ENCODE assay signal across 26 mouse cellular contexts in genomic region chr6:74604916-74605315, GRCm38 (mm10).
"Had no signal": no experiment of that assay in that cellular context is flagged by ENCODE, and none has a peak within 500 bp of the region (broad histone marks: within the 10 kb centered on the region; RNA-seq: fewer than 3 reads in every experiment).

No protein-coding gene starts in this region.

- H3K4me3 ChIP-seq: embryonic facial prominence, embryonic 10.5 days; embryonic facial prominence, embryonic 12.5 days; embryonic facial prominence, embryonic 13.5 days; embryonic facial prominence, embryonic 15.5 days; erythroblast, embryonic 14.5 days; forebrain, embryonic 10.5 days; forebrain, embryonic 12.5 days; forebrain, embryonic 13.5 days; forebrain, embryonic 15.5 days; gastrocnemius, adult 2 months; heart, adult 2 months; heart, embryonic 10.5 days had no signal

- H3K9me3 ChIP-seq: embryonic facial prominence, embryonic 10.5 days; embryonic facial prominence, embryonic 12.5 days; embryonic facial prominence, embryonic 13.5 days; embryonic facial prominence, embryonic 15.5 days; forebrain, embryonic 10.5 days; forebrain, embryonic 12.5 days; forebrain, embryonic 13.5 days; forebrain, embryonic 15.5 days; heart, embryonic 10.5 days had no signal

- H3K36me3 ChIP-seq: embryonic facial prominence, embryonic 10.5 days; embryonic facial prominence, embryonic 12.5 days; embryonic facial prominence, embryonic 13.5 days; embryonic facial prominence, embryonic 15.5 days; forebrain, embryonic 10.5 days; forebrain, embryonic 12.5 days; forebrain, embryonic 15.5 days; heart, embryonic 10.5 days had no signal

- H3K27me3 ChIP-seq: embryonic facial prominence, embryonic 12.5 days; embryonic facial prominence, embryonic 13.5 days; embryonic facial prominence, embryonic 15.5 days; forebrain, embryonic 12.5 days; forebrain, embryonic 13.5 days; forebrain, embryonic 15.5 days had no signal

- DNase-seq: cerebellum, postnatal 10 days; cerebellum, postnatal 14 days; cerebellum, postnatal 25 days; cerebellum, postnatal 36 days; embryo, embryonic 11 days; forebrain, postnatal 0 days; gastrocnemius, adult 2 months; gastrocnemius, postnatal 10 days; gastrocnemius, postnatal 14 days; gastrocnemius, postnatal 25 days; gastrocnemius, postnatal 36 days; heart, adult 11 months; heart, adult 18-20 months; heart, adult 2 months had no signal

- H3K4me1 ChIP-seq: embryonic facial prominence, embryonic 10.5 days; embryonic facial prominence, embryonic 12.5 days; embryonic facial prominence, embryonic 13.5 days; embryonic facial prominence, embryonic 15.5 days; forebrain, embryonic 10.5 days; forebrain, embryonic 12.5 days; forebrain, embryonic 13.5 days; forebrain, embryonic 15.5 days; heart, embryonic 10.5 days had no signal

- H3K9ac ChIP-seq: embryonic facial prominence, embryonic 12.5 days; embryonic facial prominence, embryonic 13.5 days; embryonic facial prominence, embryonic 15.5 days; forebrain, embryonic 12.5 days; forebrain, embryonic 13.5 days; forebrain, embryonic 15.5 days; forebrain, postnatal 0 days had no signal

- H3K27ac ChIP-seq: embryonic facial prominence, embryonic 10.5 days; embryonic facial prominence, embryonic 12.5 days; embryonic facial prominence, embryonic 13.5 days; embryonic facial prominence, embryonic 15.5 days; forebrain, embryonic 10.5 days; forebrain, embryonic 12.5 days; forebrain, embryonic 13.5 days; forebrain, embryonic 15.5 days; gastrocnemius, adult 2 months; heart, adult 2 months; heart, embryonic 10.5 days had no signal

- ATAC-seq: forebrain, embryonic 13.5 days; forebrain, embryonic 14.5 days; forebrain, embryonic 15.5 days; forebrain, embryonic 16.5 days; forebrain, postnatal 0 days had no signal
